Mouse (Mus musculus) CD4-positive helper T cell, adult 2 months (primary cell): ENCODE measurements around the gene Rora.

Experiments used
- DNase-seq: peaks from one replicate; pipeline ENCODE4 v3.0.0-alpha.2; 2012; ENCODE audit warnings: low read depth, missing footprints, low spot score

Rora gene

DNA sequence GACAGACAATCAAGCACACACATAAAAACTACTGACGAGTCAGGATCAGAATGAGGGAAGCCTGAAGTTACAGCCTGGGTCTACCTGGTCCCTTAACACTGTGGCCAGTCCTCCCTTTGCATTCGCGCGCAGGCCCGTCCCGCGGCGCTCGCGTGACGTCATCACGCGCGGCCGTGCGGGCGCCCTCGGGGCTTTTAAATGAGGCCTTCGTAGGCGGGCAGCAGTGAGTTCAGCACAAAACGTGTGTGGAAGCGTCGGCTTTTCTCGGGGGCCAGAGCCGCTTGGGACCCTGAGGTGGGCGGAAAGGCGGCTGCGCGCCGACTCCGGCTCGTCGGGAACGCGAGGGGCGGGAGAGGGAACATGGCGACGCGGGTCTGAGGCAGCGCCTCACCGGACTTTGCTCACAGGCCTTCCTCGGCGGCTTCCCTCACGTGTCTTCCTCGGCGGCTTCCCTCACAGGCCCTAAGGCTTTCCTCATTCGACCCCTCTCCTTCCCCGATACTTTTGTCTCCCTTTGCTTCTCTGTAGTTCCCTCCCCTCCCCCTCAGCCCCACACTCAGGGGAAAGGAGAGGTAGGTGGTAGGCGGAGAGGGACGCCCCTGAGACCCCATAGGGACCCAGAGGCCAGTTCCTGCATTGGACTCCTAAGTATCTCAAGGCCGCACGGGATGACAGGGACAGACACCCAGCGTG lies 744.3 kb downstream of the Rora start, which contains the start of gene Ice2:
Ice2 (plus strand) TSS at position 147 of the 693 bp plus-strand sequence.
- DNase-seq: peak; percentile 89

- no peak for DNase-seq
Observed at GRCm38 (mm10) chr9:69398453-69398850, 744.9 kb downstream of the Rora start.

DNA sequence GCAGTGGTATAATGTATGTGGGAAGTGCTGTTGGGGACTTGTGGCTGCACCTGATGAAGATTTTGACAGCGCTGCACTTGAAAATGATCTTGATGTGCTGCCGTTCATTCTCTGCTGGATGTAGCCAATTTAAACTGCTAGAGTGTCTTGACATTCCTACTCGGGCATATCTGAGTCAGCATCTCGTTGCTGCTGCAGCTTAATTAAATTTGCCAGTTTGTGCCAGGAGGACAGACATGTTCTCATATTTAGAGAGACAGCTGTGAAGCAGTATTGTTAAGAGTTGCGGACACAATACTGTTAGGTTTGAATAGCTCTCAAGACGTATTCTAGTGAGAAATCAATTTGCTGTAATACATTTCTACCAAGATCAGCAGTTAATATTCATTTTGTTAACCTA lies 751.1 kb downstream of the Rora start:
- no peak for DNase-seq

DNA sequence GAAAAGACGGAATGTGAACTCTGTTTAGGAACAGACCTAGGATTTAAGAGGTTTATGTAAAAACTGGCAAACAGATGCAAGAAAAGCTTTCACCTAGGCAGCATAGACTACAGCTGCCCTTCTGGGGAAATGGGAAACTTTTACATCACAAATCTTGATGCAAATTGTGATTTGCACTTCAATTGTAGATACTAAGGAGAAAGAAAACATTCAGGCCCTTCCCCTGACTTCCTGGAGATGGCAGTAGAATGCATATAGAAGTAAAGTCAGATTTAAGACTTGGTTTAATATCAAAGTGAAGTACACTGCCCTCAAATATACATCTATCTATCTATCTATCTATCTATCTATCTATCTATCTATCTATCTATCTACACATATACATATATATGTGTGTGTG lies 765.9 kb downstream of the Rora start:
- peak; percentile 28 for DNase-seq

- DNase-seq: no peak
Observed at GRCm38 (mm10) chr9:69430531-69430930, 776.9 kb downstream of the Rora start.

- DNase-seq: no peak
Observed at GRCm38 (mm10) chr9:69431863-69432555, 778.4 kb downstream of the Rora start.

DNA sequence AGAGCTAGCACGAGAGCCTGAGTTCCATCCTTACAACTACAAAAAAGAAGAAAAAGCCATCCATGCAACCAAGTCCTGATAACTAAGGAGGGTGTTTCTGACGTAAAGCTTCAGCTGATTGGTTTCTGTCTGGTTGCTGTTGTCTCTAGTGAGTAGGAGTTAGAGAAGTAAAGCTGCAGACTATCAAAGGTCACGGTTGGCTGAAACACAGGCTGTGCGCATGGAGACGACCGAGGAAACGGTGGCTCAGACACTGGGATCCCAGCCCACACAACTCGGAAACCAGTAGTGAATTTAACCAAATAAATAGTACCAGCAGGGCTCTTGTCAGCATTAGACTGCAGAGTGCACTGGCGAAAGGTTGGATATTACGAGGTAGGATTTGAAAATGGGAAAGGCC lies 781.6 kb downstream of the Rora start:
- no peak for DNase-seq

DNA sequence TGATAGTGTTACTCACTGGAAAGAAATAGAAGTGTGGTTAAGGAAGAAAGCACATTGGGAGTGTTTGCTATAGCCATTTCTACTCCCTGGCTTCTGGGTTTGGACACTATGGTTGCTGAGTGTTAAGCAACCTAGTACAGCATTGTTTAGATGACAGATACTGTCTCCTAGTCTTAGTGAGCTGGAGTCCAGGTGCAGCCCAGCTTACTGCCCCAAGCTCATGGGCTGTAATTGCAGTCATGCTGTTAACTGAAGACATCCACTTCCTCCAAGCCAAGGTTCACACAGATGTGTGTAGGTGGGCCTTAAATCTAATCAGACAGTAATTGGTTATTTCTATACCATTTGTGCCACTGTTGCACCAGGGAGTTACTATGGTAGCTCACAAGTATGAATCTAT lies 782.1 kb downstream of the Rora start:
- DNase-seq: no peak
